Mouse (Mus musculus) embryonic fibroblast, embryonic 13.5 days (primary cell): ENCODE results near the gene Gne. TPM values are rescaled to one million over a fixed set of nuclear protein-coding genes. Genes with fewer than 3 reads are reported as not detected.

Source experiments
- H3K27ac ChIP-seq: 2 replicates; pipeline ENCODE4 v1.5.1; 2012; ENCODE audit warnings: low read length, control low read depth, inconsistent platforms; ENCODE audit not compliant: insufficient read depth
- H3K4me1 ChIP-seq: 2 replicates; pipeline ENCODE4 v1.6.1; 2011; ENCODE audit warnings: low read length; ENCODE audit not compliant: control insufficient read depth, insufficient read depth
- H3K4me3 ChIP-seq: 2 replicates; pipeline ENCODE4 v1.5.1; 2011; ENCODE audit warnings: mild to moderate bottlenecking, control low read depth, low read length; ENCODE audit not compliant: insufficient read depth
- CTCF ChIP-seq: IDR thresholded peaks from 2 replicates; pipeline ENCODE4 v1.5.1; 2011; ENCODE audit warnings: mild to moderate bottlenecking, control low read depth, low read length, moderate library complexity, borderline replicate concordance; ENCODE audit not compliant: insufficient read depth
- POLR2A ChIP-seq: IDR thresholded peaks from 2 replicates; pipeline ENCODE4 v1.6.1; 2011; ENCODE audit warnings: low read depth, mild to moderate bottlenecking, control low read depth, low read length, moderate library complexity
- polyA plus RNA-seq: library from polyadenylated mRNA; stranded (reverse); fragments of >200 nt; gene quantifications from 2 replicates; pipeline ENCODE4 v1.2.4, GENCODE M21; 2011; ENCODE audit warnings: low read depth; ENCODE audit not compliant: missing spikeins, insufficient read length

The Gne gene
- polyA plus RNA-seq, 1 experiment: 27.8 TPM

DNA sequence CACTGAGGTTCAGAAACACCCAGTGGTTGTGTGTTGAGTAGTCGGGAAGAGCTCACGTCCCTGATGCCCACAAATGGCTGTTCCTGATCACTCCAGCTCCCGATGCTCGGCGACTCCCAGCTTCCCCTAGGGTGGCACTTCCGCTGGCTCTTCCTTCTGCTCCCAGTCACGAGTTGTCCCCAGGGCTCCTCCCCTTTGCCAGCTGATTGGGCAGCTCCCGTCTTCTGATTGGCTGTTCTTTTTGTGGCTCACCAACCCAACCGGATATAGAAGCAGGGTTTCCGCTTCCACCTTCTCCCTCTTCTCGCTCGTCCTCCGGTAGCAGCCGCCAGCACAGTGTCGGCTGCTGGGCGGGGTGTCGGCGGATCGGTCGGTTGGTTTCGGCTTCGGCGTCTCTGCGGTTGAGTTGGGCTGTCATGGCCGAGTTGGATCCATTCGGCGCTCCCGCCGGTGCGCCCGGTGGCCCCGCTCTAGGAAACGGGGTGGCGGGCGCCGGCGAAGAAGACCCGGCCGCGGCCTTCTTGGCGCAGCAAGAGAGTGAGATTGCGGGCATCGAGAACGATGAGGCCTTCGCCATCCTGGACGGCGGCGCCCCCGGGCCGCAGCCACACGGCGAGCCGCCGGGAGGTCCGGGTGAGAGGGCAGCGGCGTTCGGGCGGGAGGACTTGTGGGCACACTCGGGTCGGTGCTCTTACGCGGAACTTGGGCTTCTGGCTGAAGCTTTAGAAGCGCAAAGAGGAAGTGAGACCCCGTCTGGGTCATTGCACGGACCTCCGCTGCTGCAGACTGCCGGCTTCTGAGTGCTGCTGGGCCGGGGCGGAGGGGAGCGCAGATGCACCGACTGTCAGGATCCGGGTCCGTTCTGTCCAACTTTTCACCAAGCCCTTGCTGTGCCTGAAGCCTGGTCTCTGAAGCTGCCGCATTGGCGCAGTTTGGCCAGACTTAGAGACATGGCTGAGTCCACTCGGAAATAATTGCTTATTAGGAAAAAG, 71.3 kb downstream of the Gne start:
- no peak for TF ChIP-seq CTCF
- TF ChIP-seq POLR2A: peak; percentile 90
- peak overlapping the region; percentile 81 for H3K27ac ChIP-seq
- peak overlapping the region; percentile 98 for H3K4me3 ChIP-seq
- H3K4me1 ChIP-seq: peaks cover 17% of the 10 kb centered on the region

DNA sequence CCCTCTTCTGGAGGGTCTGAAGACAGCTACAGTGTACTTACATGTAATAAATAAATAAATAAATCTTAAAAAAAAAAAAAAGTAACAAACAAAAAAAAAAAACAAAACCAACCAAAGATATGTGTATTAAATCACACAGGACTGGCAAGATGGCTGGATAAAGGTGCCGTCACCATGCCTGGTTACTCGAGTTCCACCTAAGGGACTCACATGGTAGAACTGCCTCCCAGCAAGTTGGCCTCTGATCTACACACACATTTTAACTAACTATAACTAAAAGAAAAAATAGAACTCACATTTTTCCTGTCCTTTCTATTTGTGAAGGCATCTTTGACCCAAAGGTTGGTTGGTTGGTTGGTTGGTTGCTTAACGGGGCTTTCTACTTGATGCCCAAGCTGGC, 72.2 kb downstream of the Gne start:
- Histone ChIP-seq H3K4me3 (peak overlapping the region; percentile 98), H3K27ac (peak overlapping the region; percentile 81; the same call in 1 of the 2 replicates), H3K4me1 (peaks cover 16% of the 10 kb centered on the region)
- TF ChIP-seq CTCF: no peak
- TF ChIP-seq POLR2A: no peak

DNA sequence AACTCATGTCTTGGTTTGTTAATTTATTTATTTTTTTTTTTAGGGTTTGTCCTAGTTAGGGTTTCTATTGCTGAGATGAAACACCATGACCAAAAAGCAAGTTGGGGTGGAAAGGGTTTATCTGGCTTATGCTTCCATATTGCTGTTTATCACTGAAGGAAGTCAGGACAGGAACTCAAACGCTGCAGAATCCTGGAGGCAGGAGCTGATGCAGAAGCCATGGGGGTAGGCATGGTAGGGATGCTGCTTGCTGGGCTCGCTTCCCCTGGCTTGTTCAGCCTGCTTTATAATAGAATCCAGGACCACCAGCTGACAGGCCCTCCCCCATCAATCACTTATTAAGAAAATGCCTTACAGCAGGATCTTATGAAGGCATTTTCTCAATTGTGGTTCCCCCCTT, 73.1 kb downstream of the Gne start:
- TF ChIP-seq POLR2A (no peak), CTCF (no peak)
- no peak overlapping the region for H3K4me3 ChIP-seq
- H3K4me1 ChIP-seq: peaks cover 8% of the 10 kb centered on the region
- no peak overlapping the region for H3K27ac ChIP-seq

DNA sequence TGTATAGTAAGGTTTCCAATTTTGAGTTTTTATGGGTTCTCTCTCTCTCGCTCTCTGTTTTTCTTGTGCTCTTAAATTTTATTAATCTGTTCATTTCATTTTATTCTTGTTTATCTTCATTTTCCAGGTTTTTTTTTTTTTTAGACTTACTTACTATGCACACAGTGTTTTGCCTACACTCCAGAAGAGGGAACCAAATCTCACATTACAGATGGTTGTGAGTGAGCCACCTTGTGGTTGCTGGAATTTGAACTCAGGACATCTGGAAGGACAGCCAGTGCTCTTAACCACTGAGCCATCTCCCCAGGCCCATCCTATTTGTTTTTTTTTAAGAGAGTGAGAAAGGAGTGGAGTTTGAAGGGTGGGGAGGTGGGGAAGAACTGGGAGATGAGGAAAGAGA, 73.8 kb downstream of the Gne start:
- H3K27ac ChIP-seq: no peak overlapping the region
- H3K4me3 ChIP-seq: no peak overlapping the region
- TF ChIP-seq CTCF: no peak
- TF ChIP-seq POLR2A: no peak
- peaks cover 6% of the 10 kb centered on the region for H3K4me1 ChIP-seq

DNA sequence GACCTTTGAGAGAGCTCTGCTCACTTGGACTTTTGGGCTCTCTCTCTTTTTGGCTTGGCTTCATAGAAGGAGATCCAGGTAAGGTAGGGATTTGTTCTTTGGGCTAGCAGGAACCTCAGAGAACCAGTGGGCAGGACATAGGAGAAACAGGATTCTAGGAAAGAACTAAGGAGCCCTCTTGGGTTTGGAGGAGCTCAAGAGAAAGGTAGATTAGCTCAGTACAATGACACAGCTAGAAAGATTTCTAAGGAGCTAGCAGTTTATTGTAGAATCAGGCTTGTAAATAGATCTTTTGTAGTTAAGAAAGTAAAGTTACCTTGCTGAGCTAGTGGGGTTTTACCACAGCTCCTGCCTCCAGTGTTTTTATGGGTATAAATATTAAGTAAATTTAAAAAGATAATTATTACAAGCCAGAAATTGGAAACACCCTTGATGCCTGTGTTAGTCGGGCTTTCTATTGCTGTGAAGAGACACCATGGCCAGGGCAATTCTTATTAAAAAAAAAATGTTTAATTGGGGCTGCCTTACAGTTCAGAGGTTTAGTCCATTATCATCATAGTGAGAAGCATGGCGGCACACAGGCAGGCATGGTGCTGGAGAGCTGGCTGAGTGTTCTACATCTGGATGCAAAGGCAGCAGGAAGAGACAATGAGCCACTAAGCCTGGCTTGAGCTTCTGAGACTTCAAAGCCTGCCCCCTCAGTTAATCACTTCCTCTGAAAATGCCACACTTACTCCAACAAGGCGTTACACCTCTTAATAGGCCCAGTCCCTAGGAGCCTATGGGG, 79.2 kb downstream of the Gne start:
- TF ChIP-seq CTCF (no peak), POLR2A (no peak)
- no peak overlapping the region for H3K4me3 ChIP-seq
- H3K27ac ChIP-seq: no peak overlapping the region
- no peaks in the 10 kb centered on the region for H3K4me1 ChIP-seq

DNA sequence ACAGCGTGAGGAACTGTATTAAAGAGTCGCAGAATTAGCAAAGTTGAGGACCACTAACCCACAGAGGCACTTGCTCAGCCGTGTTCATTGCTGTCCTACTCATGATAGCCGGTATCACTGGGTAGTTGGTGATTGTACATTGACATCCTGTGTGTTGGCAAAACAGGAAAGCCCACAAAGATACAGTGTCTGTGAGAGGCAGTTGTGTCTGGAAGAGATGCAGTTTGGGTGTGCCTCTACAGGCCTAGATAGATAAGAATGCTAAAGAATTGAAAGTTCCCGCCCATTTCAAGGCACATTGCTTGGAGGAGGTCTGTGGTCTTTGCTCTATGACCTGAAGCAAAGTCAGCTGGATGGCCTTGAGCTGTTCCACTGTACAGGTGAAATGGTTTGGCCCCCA, 79.9 kb downstream of the Gne start, which contains the start of gene Clta:
TSS of gene Clta (plus strand) at position 327 of the 400 bp plus-strand sequence.
- no peaks in the 10 kb centered on the region for H3K4me1 ChIP-seq
- no peak for TF ChIP-seq CTCF
- TF ChIP-seq POLR2A: no peak
- no peak within 1 kb of the TSS for H3K4me3 ChIP-seq
- H3K27ac ChIP-seq: no peak within 1 kb of the TSS

DNA sequence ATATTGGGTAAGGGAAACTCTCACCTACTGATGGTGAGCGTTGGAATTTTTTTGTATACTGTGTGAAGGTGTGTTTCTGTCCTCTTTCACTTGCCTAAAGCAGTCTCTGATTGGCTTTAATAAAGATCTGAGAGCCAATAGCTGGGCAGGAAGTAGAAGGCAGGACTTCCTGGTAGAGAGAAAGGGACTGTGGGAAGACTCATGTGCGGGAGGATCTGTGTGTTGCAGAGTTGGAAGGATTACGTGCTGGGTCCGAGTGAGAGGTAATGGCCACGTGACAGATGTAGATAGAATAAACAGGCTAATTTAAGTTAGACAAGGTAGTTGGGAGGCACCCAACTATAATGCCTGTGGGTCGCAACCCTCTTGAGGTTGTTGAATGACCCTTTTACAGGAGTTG, 80.4 kb downstream of the Gne start:
- Histone ChIP-seq H3K27ac (no peak overlapping the region), H3K4me3 (no peak overlapping the region), H3K4me1 (no peaks in the 10 kb centered on the region)
- TF ChIP-seq POLR2A (no peak), CTCF (no peak)

DNA sequence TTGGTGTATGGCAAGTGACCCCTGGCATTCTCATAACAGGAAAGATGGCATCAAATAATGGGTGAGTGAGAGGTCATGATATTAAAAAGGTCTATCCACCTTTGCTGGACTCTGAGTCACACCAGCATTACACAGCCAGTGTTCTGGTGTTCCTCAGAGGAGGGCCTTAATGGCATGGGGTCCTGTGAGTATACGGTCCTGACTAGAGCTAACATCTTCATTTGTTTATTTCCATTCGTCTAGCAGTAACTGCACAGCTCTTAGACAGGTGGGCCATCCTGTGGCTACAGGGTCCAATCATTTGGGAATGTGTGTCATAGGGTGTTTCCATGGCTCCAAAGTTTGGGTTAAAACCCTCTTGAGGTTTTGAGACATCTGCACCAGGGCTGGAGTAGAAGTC, 89.6 kb downstream of the Gne start:
- TF ChIP-seq CTCF (no peak), POLR2A (no peak)
- no peaks in the 10 kb centered on the region for H3K4me1 ChIP-seq
- H3K27ac ChIP-seq: no peak overlapping the region
- no peak overlapping the region for H3K4me3 ChIP-seq

DNA sequence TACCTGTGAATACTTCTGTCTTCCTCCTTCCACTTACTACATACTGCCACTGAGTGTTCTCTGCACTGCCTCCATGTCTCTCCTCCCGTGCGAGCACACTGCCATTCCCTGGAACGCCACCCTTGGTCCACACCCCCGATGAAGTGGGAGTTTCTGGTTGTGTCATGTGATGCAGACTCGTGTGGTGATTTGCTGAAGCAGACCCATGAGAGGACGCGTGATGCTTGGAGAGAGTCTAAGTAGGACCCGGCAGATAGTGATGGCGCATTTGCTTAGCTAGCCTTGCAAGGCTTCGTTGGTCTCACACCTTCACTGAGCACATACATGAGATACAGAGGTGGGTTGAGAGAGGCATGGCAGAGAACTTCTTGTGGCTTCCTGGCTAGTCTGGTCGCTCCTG, 90.9 kb downstream of the Gne start:
- no peak overlapping the region for H3K27ac ChIP-seq
- TF ChIP-seq POLR2A: no peak
- TF ChIP-seq CTCF: no peak
- no peak overlapping the region for H3K4me3 ChIP-seq
- no peaks in the 10 kb centered on the region for H3K4me1 ChIP-seq
